Mouse (Mus musculus) kidney, postnatal 0 days (tissue): Measurements from ENCODE around the gene Pcp4l1. TPM values are rescaled to one million over a fixed set of nuclear protein-coding genes. Genes with fewer than 3 reads are reported as not detected.

Experiments
- ATAC-seq: fragments of 200-750 bp; cut with Nextera tagmentation; replicated peaks from 2 replicates; pipeline ENCODE4 v1.8.0; 2017; ENCODE audit warnings: low read depth, moderate number of reproducible peaks, moderate TSS enrichment, moderate library complexity; ENCODE audit not compliant: low FRiP score
- DNase-seq: peaks from one replicate; pipeline ENCODE4 v3.0.0-alpha.2; 2016; ENCODE audit warnings: low spot score
- H3K27ac ChIP-seq: fragments of 300-500 bp; sonication (generic); 2 replicates; pipeline ENCODE4 v1.5.1; 2014; ENCODE audit warnings: mild to moderate bottlenecking
- H3K27me3 ChIP-seq: fragments of 300-500 bp; sonication (generic); 2 replicates; pipeline ENCODE4 v1.6.1; 2014; ENCODE audit warnings: low read length, mixed read lengths; ENCODE audit not compliant: insufficient read depth
- H3K36me3 ChIP-seq: fragments of 300-500 bp; sonication (generic); 2 replicates; pipeline ENCODE4 v1.6.1; 2014; ENCODE audit warnings: low read length, mixed read lengths; ENCODE audit not compliant: insufficient read depth
- H3K4me1 ChIP-seq: fragments of 300-500 bp; sonication (generic); replicated peaks from 2 replicates; pipeline ENCODE4 v1.6.1; 2014; ENCODE audit warnings: antibody characterized with exemption, low read length, mixed read lengths; ENCODE audit not compliant: insufficient read depth
- H3K4me2 ChIP-seq: fragments of 300-500 bp; sonication (generic); 2 replicates; pipeline ENCODE4 v1.6.1; 2014; ENCODE audit warnings: mild to moderate bottlenecking, low read length, moderate library complexity, mixed read lengths
- H3K4me3 ChIP-seq: fragments of 300-500 bp; sonication (generic); replicated peaks from 2 replicates; pipeline ENCODE4 v1.5.1; 2014; ENCODE audit warnings: low read depth, low read length
- H3K9ac ChIP-seq: fragments of 300-500 bp; sonication (generic); 2 replicates; pipeline ENCODE4 v1.6.1; 2014; ENCODE audit warnings: low read depth, low read length
- H3K9me3 ChIP-seq: fragments of 300-500 bp; sonication (generic); replicated peaks from 2 replicates; pipeline ENCODE4 v1.6.1; 2016; ENCODE audit warnings: low read length, inconsistent platforms, mixed read lengths
- CTCF ChIP-seq: IDR thresholded peaks from 2 replicates; pipeline ENCODE4 v1.5.1; 2016; ENCODE audit warnings: antibody characterized with exemption, low read depth, mild to moderate bottlenecking, moderate library complexity
- WGBS: fragments of 180-500 bp; shearing (Covaris S2); extraction: QIAGEN DNeasy Blood & Tissue Kit; methylation state at CpG from one replicate; pipeline ENCODE4 v1.1.7; 2014; 5-methylcytosine and 5-hydroxymethylcytosine counted together
- polyA plus RNA-seq: library from polyadenylated mRNA; unstranded; fragments of >200 nt; fragmentation: Nextera tagmentation; extraction: Ambion mirVana; gene quantifications from 2 replicates; pipeline ENCODE4 v1.2.1, GENCODE M21; 2015

Gene Pcp4l1
- polyA plus RNA-seq, 1 experiment from 2014 or later, result 9.9 TPM

DNA sequence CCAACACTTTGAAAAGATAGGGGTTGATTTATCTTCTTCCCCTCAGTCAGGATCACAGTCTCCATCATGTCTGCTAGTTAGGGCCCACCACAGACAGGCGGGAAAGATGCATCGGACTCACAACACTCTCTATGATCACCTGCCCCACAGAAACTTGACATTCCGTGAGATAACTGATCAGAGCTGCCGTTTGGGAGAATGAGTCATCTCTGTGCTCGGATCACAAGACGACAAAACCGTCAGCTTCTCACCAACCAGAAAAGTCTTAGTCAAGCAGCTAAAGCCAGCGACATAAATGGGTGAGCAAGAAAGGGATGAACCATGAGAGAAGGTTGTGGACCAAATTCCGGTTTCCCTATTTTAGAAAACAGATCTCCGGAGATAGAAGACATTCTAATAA lies 3.8 kb downstream of the Pcp4l1 start:
- peak overlapping the region; percentile 54; the same call in 1 of the 2 replicates for H3K4me2 ChIP-seq
- 47% methylated on average over 10 of the region's 10 CpGs for WGBS
- no peak overlapping the region for H3K4me3 ChIP-seq
- no peak overlapping the region for H3K9ac ChIP-seq
- ATAC-seq (no peak), DNase-seq (no peak)
- H3K9me3 ChIP-seq, result no peaks in the 10 kb centered on the region
- H3K27ac ChIP-seq, result no peak overlapping the region
- H3K27me3 ChIP-seq, result peaks cover 22% of the 10 kb centered on the region
- no peaks in the 10 kb centered on the region for H3K36me3 ChIP-seq
- no peak for TF ChIP-seq CTCF
- H3K4me1 ChIP-seq, result peaks cover 28% of the 10 kb centered on the region

GRCm38 (mm10) chr1:171190832-171191231 lies 5.2 kb downstream of the Pcp4l1 start:
- 93% methylated on average over 9 of the region's 9 CpGs for WGBS
- peaks cover 21% of the 10 kb centered on the region for H3K27me3 ChIP-seq
- peaks cover 24% of the 10 kb centered on the region for H3K4me1 ChIP-seq

GRCm38 (mm10) chr1:171189476-171190114 lies 6.5 kb downstream of the Pcp4l1 start:
- no peaks in the 10 kb centered on the region for H3K9me3 ChIP-seq
- no peak overlapping the region for H3K4me3 ChIP-seq
- 51% methylated on average over 14 of the region's 14 CpGs for WGBS
- no peak for TF ChIP-seq CTCF
- no peak overlapping the region for H3K4me2 ChIP-seq
- H3K27ac ChIP-seq, result no peak overlapping the region
- ATAC-seq (0 out of 2 replicates have a peak, but pooled peaks have one; percentile 27), DNase-seq (no peak)
- no peaks in the 10 kb centered on the region for H3K36me3 ChIP-seq
- no peak overlapping the region for H3K9ac ChIP-seq
- H3K4me1 ChIP-seq, result peaks cover 16% of the 10 kb centered on the region
- peaks cover 13% of the 10 kb centered on the region; the same call in 1 of the 2 replicates for H3K27me3 ChIP-seq

More at GRCm38 (mm10) chr1:171190832-171191231, 5.2 kb downstream of the Pcp4l1 start:
- H3K4me3 ChIP-seq, result no peak overlapping the region
- H3K36me3 ChIP-seq, result no peaks in the 10 kb centered on the region
- H3K9ac ChIP-seq, result no peak overlapping the region
- DNase-seq (no peak), ATAC-seq (no peak)
- TF ChIP-seq CTCF, result no peak
- H3K27ac ChIP-seq, result no peak overlapping the region
- no peaks in the 10 kb centered on the region for H3K9me3 ChIP-seq
- no peak overlapping the region for H3K4me2 ChIP-seq

DNA sequence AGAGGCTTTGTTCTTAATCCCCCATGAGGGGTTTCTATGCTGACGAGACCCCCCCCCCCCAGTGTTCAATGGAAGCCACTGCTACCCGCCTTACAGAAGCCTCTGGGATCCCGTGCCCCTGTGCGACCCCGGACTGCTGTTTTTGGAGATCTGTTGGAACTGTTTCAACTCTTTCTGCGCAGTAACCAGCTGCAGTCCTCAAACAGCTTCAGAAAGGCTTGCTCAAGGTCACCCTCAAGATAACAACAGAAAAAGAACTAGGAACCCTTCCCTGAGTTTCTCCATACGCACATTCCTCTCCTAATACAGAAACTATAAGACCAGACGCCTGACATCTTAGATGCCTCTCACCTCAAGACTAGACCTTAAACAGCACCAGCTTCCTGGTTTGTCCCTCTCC lies 7.0 kb downstream of the Pcp4l1 start:
- DNase-seq, result peak; percentile 59
- no peak for TF ChIP-seq CTCF
- H3K27me3 ChIP-seq, result peaks cover 8% of the 10 kb centered on the region; the same call in 1 of the 2 replicates
- no peak overlapping the region for H3K9ac ChIP-seq
- H3K36me3 ChIP-seq, result no peaks in the 10 kb centered on the region
- ATAC-seq, result no peak
- no peak overlapping the region for H3K27ac ChIP-seq
- WGBS, result 46% methylated on average over 8 of the region's 8 CpGs
- H3K4me2 ChIP-seq, result 0 out of 2 replicates have a peak overlapping the region, but pooled peaks have one; percentile 30
- no peaks in the 10 kb centered on the region for H3K9me3 ChIP-seq
- H3K4me3 ChIP-seq, result no peak overlapping the region
- H3K4me1 ChIP-seq, result peaks cover 16% of the 10 kb centered on the region

GRCm38 (mm10) chr1:171187851-171188700 lies 8.0 kb downstream of the Pcp4l1 start:
- H3K9ac ChIP-seq, result no peak overlapping the region
- H3K27me3 ChIP-seq, result no peaks in the 10 kb centered on the region
- TF ChIP-seq CTCF, result no peak
- 62% methylated on average over 13 of the region's 13 CpGs for WGBS
- no peak overlapping the region for H3K4me2 ChIP-seq
- H3K9me3 ChIP-seq, result no peaks in the 10 kb centered on the region
- H3K4me1 ChIP-seq, result peaks cover 7% of the 10 kb centered on the region
- H3K4me3 ChIP-seq, result no peak overlapping the region
- H3K36me3 ChIP-seq, result no peaks in the 10 kb centered on the region
- DNase-seq (no peak), ATAC-seq (no peak)
- no peak overlapping the region for H3K27ac ChIP-seq

- no peak overlapping the region for H3K4me2 ChIP-seq
- DNase-seq (no peak), ATAC-seq (no peak)
- peaks cover 5% of the 10 kb centered on the region for H3K4me1 ChIP-seq
- no peaks in the 10 kb centered on the region for H3K27me3 ChIP-seq
- H3K36me3 ChIP-seq, result no peaks in the 10 kb centered on the region
- H3K9ac ChIP-seq, result no peak overlapping the region
- TF ChIP-seq CTCF, result no peak
- no peak overlapping the region for H3K27ac ChIP-seq
- no peaks in the 10 kb centered on the region for H3K9me3 ChIP-seq
- no peak overlapping the region for H3K4me3 ChIP-seq
- 62% methylated on average over 8 of the region's 8 CpGs for WGBS
Measured at GRCm38 (mm10) chr1:171185655-171186054, 10.4 kb downstream of the Pcp4l1 start.
